Mouse (Mus musculus) spleen, adult 2 months (tissue): ENCODE results near the gene Nav2.

ENCODE experiments used
- CTCF ChIP-seq: fragments of 200-500 bp; IDR thresholded peaks from 2 replicates; pipeline ENCODE4 v1.5.1; 2011; ENCODE audit warnings: mild to moderate bottlenecking, inconsistent platforms; ENCODE audit not compliant: insufficient read depth, insufficient read length, insufficient replicate concordance; ENCODE audit errors: extremely low read depth
- POLR2A ChIP-seq: fragments of 200-500 bp; IDR thresholded peaks from 2 replicates; pipeline ENCODE4 v1.6.1; 2011; ENCODE audit warnings: low read depth, low read length, inconsistent platforms

GRCm38 (mm10) chr7:48930399-48930798 lies 21.9 kb downstream of the Nav2 start:
- no peak for TF ChIP-seq CTCF
- TF ChIP-seq POLR2A = no peak
